Mouse (Mus musculus): ENCODE measurements at regions not wholly inside any gene's neighbourhood (a gene's known extent, or its start where the extent isn't known, plus 50 kb on each side); places are given as distances from the start of the nearest gene placed in this dataset.

DNA sequence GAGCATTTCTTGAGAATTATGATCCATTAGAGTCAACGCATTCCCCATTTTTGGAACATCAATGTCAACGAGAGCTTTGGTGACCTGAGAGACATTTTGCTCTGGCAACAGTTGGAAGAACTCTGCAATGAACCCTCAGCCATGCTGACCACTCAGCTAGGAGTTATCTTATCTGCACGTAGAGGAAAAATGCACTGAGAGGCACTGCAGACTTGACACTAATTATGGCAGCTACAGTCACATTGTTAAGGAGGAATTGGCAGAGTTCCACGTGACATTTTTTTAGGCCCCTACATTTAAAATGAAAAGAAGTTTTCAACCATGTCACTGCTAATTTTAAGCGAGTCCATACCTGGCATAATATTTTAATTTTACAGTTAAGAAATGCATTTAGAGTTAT is 197.6 kb upstream of the Tas2r134 start (continued):
- TF ChIP-seq RCOR1 (IDR thresholded peaks at IDR 0.05; ENCODE audit: low read depth, low read length) (no peak), BHLHE40 (IDR thresholded peaks at IDR 0.05; ENCODE audit: borderline replicate concordance, low read depth, low read length) (no peak), MAZ (IDR thresholded peaks at IDR 0.05; ENCODE audit: low read depth, low read length) (no peak), SIN3A (IDR thresholded peaks at IDR 0.05; ENCODE audit: low read length) (no peak)

DNA sequence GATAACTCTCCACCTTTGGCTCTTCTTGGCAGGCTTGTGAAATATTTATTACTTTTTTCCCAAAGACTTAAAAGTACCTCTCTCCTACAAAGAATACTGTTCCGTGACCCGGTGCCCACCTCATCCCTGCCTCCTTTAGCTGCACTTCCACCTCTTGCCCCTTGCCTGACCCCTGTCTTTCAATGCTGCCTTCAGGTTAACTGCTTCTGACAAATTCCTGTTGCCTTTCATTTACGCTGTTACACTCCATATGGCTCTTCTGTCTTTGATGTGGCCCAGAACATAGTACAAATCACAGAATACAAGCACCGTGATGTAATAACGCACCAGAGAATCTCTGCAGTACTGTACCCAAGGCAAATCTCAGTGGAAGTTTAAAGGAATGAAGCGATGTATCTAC is 204.9 kb upstream of the Tas2r134 start:
- Histone ChIP-seq H3K27me3 (ENCODE audit: control insufficient read depth in 1 of 2, insufficient read depth in 2 of 2, low read length in 2 of 2) (no peaks in the 10 kb centered on the region), H3K9me3 (replicated peaks; ENCODE audit: insufficient read depth, low read length) (no peaks in the 10 kb centered on the region), H3K9ac (ENCODE audit: control insufficient read depth, low read depth, low read length, poor library complexity, severe bottlenecking) (no peak overlapping the region), H3K36me3 (ENCODE audit: control insufficient read depth in 1 of 2, insufficient read depth in 2 of 2, low read length in 2 of 2) (no peaks in the 10 kb centered on the region), H3K4me1 (ENCODE audit: control insufficient read depth in 1 of 2, insufficient read depth in 2 of 2, low read length in 2 of 2) (no peaks in the 10 kb centered on the region), H3K27ac (ENCODE audit: control insufficient read depth, low read depth, low read length) (no peak overlapping the region), H3K4me3 (ENCODE audit: control insufficient read depth in 1 of 2, insufficient read depth in 1 of 2, low read depth in 2 of 2, low read length in 2 of 2) (no peak overlapping the region), H3K79me2 (ENCODE audit: control insufficient read depth, insufficient read depth, low read length, poor library complexity) (no peaks in the 10 kb centered on the region)
- TF ChIP-seq NRF1 (IDR thresholded peaks at IDR 0.05; ENCODE audit: insufficient read depth, low read depth, low read length, poor library complexity, severe bottlenecking) (no peak), ETS1 (IDR thresholded peaks at IDR 0.05; ENCODE audit: low read depth, low read length) (no peak), CTCF (IDR thresholded peaks at IDR 0.05 in 2 of 3, conservative IDR thresholded peaks at IDR 0.05 in 1 of 3; ENCODE audit: control insufficient read depth in 1 of 3, insufficient read depth in 1 of 3, low read depth in 2 of 3, low read length in 3 of 3, poor library complexity in 1 of 3, severe bottlenecking in 1 of 3) (no peak), TBP (IDR thresholded peaks at IDR 0.05; ENCODE audit: low read depth, low read length) (no peak), E2F4 (IDR thresholded peaks at IDR 0.05; ENCODE audit: borderline replicate concordance, low read depth, low read length) (no peak), SMC3 (IDR thresholded peaks at IDR 0.05; ENCODE audit: low read depth, low read length) (no peak), MYB (IDR thresholded peaks at IDR 0.05; ENCODE audit: low read depth, low read length) (no peak), USF1 (IDR thresholded peaks at IDR 0.05; ENCODE audit: low read depth, low read length) (no peak), TAL1 (IDR thresholded peaks at IDR 0.05; ENCODE audit: low read length) (no peak), ZKSCAN1 (IDR thresholded peaks at IDR 0.05; ENCODE audit: low read depth, low read length) (no peak), MAZ (IDR thresholded peaks at IDR 0.05; ENCODE audit: low read depth, low read length) (no peak), USF2 (IDR thresholded peaks at IDR 0.05; ENCODE audit: borderline replicate concordance in 1 of 2, insufficient read depth in 1 of 2, low read depth in 1 of 2, low read length in 2 of 2) (no peak), GABPA (IDR thresholded peaks at IDR 0.05; ENCODE audit: low read depth, low read length) (no peak), NELFE (IDR thresholded peaks at IDR 0.05; ENCODE audit: low read depth, low read length) (no peak), MAFK (IDR thresholded peaks at IDR 0.05; ENCODE audit: borderline replicate concordance, low read depth, low read length) (no peak), RCOR1 (IDR thresholded peaks at IDR 0.05; ENCODE audit: low read depth, low read length) (no peak), KAT2A (conservative IDR thresholded peaks at IDR 0.05; ENCODE audit: low read depth, low read length) (no peak)
- no peak for DNase-seq (ENCODE audit: low read depth, low spot score)

Measured in MEL (cell line).